Mouse (Mus musculus) hindbrain, embryonic 13.5 days (tissue): ENCODE data around the gene Apoa4. TPM values are rescaled to one million over a fixed set of nuclear protein-coding genes. Genes with fewer than 3 reads are reported as not detected.

Source experiments
- ATAC-seq: fragments of 200-750 bp; cut with Nextera tagmentation; 2 replicates; pipeline ENCODE4 v1.8.0; 2017; ENCODE audit warnings: moderate TSS enrichment; ENCODE audit not compliant: low FRiP score
- H3K27ac ChIP-seq: fragments of 300-500 bp; sonication (generic); 2 replicates; pipeline ENCODE4 v1.5.1; 2015; ENCODE audit warnings: inconsistent platforms, mild to moderate bottlenecking, moderate library complexity
- H3K27me3 ChIP-seq: fragments of 300-500 bp; sonication (generic); 2 replicates; pipeline ENCODE4 v1.6.1; 2015; ENCODE audit warnings: mild to moderate bottlenecking, inconsistent platforms
- H3K36me3 ChIP-seq: fragments of 300-500 bp; sonication (generic); 2 replicates; pipeline ENCODE4 v1.6.1; 2015; ENCODE audit warnings: mild to moderate bottlenecking, inconsistent platforms
- H3K4me1 ChIP-seq: fragments of 300-500 bp; sonication (generic); replicated peaks from 2 replicates; pipeline ENCODE4 v1.6.1; 2015; ENCODE audit warnings: inconsistent platforms
- H3K4me2 ChIP-seq: fragments of 300-500 bp; sonication (generic); 2 replicates; pipeline ENCODE4 v1.6.1; 2015; ENCODE audit warnings: inconsistent platforms, mild to moderate bottlenecking, moderate library complexity
- H3K4me3 ChIP-seq: fragments of 300-500 bp; sonication (generic); 2 replicates; pipeline ENCODE4 v1.5.1; 2015; ENCODE audit warnings: mild to moderate bottlenecking, inconsistent platforms
- H3K9ac ChIP-seq: fragments of 300-500 bp; sonication (generic); 2 replicates; pipeline ENCODE4 v1.6.1; 2015; ENCODE audit warnings: mild to moderate bottlenecking, inconsistent platforms
- H3K9me3 ChIP-seq: fragments of 300-500 bp; sonication (generic); 2 replicates; pipeline ENCODE4 v1.6.1; 2016; ENCODE audit warnings: inconsistent platforms
- WGBS: fragments of 180-500 bp; shearing (Covaris S2); methylation state at CpG from one replicate; pipeline ENCODE4 v1.1.7; 2015; 5-methylcytosine and 5-hydroxymethylcytosine counted together
- polyA plus RNA-seq: library from polyadenylated mRNA; unstranded; fragments of >200 nt; fragmentation: Nextera tagmentation; extraction: Ambion mirVana; gene quantifications from 2 replicates; pipeline ENCODE4 v1.2.1, GENCODE M21; 2015

Gene Apoa4
- polyA plus RNA-seq, 1 experiment from 2014 or later = not detected

- peak; percentile 96 for ATAC-seq
- peak overlapping the region; percentile 61 for H3K4me2 ChIP-seq
- 0 out of 2 replicates have a peak, but pooled peaks cover 8% of the 10 kb centered on the region for H3K27me3 ChIP-seq
- H3K4me1 ChIP-seq = peaks cover 10% of the 10 kb centered on the region; the same call in 1 of the 2 replicates
- H3K9me3 ChIP-seq = no peaks in the 10 kb centered on the region
- peak overlapping the region; percentile 69 for H3K27ac ChIP-seq
- peak overlapping the region; percentile 73 for H3K9ac ChIP-seq
- 16% methylated on average over 37 of the region's 37 CpGs for WGBS
- peak overlapping the region; percentile 40 for H3K4me3 ChIP-seq
- H3K36me3 ChIP-seq = no peaks in the 10 kb centered on the region
These were observed 10.7 kb upstream of the Apoa4 start for GRCm38 (mm10) chr9:46229573-46230449.

- peak; percentile 56 for ATAC-seq
These were observed 10.0 kb upstream of the Apoa4 start for GRCm38 (mm10) chr9:46230450-46230975.

GRCm38 (mm10) chr9:46235196-46235595 is 5.3 kb upstream of the Apoa4 start:
- no peak for ATAC-seq
- no peak overlapping the region for H3K27ac ChIP-seq

More at GRCm38 (mm10) chr9:46230450-46230975, 10.0 kb upstream of the Apoa4 start:
- H3K9me3 ChIP-seq = no peaks in the 10 kb centered on the region
- H3K4me1 ChIP-seq = peaks cover 10% of the 10 kb centered on the region; the same call in 1 of the 2 replicates
- H3K27me3 ChIP-seq = 0 out of 2 replicates have a peak, but pooled peaks cover 8% of the 10 kb centered on the region
- H3K27ac ChIP-seq = peak overlapping the region; percentile 69
- WGBS = 19% methylated on average over 13 of the region's 13 CpGs
- H3K36me3 ChIP-seq = no peaks in the 10 kb centered on the region
- peak overlapping the region; percentile 61 for H3K4me2 ChIP-seq
- H3K9ac ChIP-seq = peak overlapping the region; percentile 73
- peak overlapping the region; percentile 40 for H3K4me3 ChIP-seq

GRCm38 (mm10) chr9:46235596-46235648 is 5.1 kb upstream of the Apoa4 start, which contains the start of gene Apoc3:
Apoc3 (minus strand) TSS chr9:46235636.
- Histone ChIP-seq H3K36me3 (no peaks in the 10 kb centered on the region), H3K4me3 (no peak within 1 kb of the TSS), H3K4me2 (no peak within 1 kb of the TSS), H3K27me3 (0 out of 2 replicates have a peak, but pooled peaks cover 8% of the 10 kb centered on the region), H3K9me3 (no peaks in the 10 kb centered on the region), H3K27ac (no peak within 1 kb of the TSS), H3K4me1 (peaks cover 5% of the 10 kb centered on the region; the same call in 1 of the 2 replicates), H3K9ac (no peak within 1 kb of the TSS)
- no peak for ATAC-seq

More at GRCm38 (mm10) chr9:46235196-46235595, 5.3 kb upstream of the Apoa4 start:
- peaks cover 7% of the 10 kb centered on the region; the same call in 1 of the 2 replicates for H3K4me1 ChIP-seq
- WGBS = 87% methylated on average over 6 of the region's 6 CpGs
- no peak overlapping the region for H3K9ac ChIP-seq
- 0 out of 2 replicates have a peak, but pooled peaks cover 8% of the 10 kb centered on the region for H3K27me3 ChIP-seq
- no peak overlapping the region for H3K4me2 ChIP-seq
- H3K9me3 ChIP-seq = no peaks in the 10 kb centered on the region
- H3K36me3 ChIP-seq = no peaks in the 10 kb centered on the region
- H3K4me3 ChIP-seq = no peak overlapping the region

- Histone ChIP-seq H3K36me3 (no peaks in the 10 kb centered on the region), H3K27ac (no peak overlapping the region), H3K4me2 (no peak overlapping the region), H3K4me1 (peaks cover 3% of the 10 kb centered on the region; the same call in 1 of the 2 replicates), H3K4me3 (no peak overlapping the region), H3K9me3 (no peaks in the 10 kb centered on the region), H3K27me3 (0 out of 2 replicates have a peak, but pooled peaks cover 8% of the 10 kb centered on the region), H3K9ac (no peak overlapping the region)
- 70% methylated on average over 4 of the region's 4 CpGs for WGBS
- no peak for ATAC-seq
These were observed 4.8 kb upstream of the Apoa4 start for GRCm38 (mm10) chr9:46235649-46236048.

GRCm38 (mm10) chr9:46238850-46239249 is 1.6 kb upstream of the Apoa4 start:
- Histone ChIP-seq H3K27me3 (0 out of 2 replicates have a peak, but pooled peaks cover 8% of the 10 kb centered on the region), H3K36me3 (no peaks in the 10 kb centered on the region), H3K9me3 (no peaks in the 10 kb centered on the region), H3K9ac (no peak overlapping the region), H3K4me1 (0 out of 2 replicates have a peak, but pooled peaks cover 6% of the 10 kb centered on the region), H3K4me3 (no peak overlapping the region), H3K4me2 (no peak overlapping the region), H3K27ac (no peak overlapping the region)
- no peak for ATAC-seq
- 95% methylated on average over 7 of the region's 7 CpGs for WGBS

GRCm38 (mm10) chr9:46241818-46242217 is 1.3 kb downstream of the Apoa4 start:
- 85% methylated on average over 2 of the region's 2 CpGs for WGBS

GRCm38 (mm10) chr9:46243122-46243521 is 2.6 kb downstream of the Apoa4 start:
- H3K4me3 ChIP-seq = no peak overlapping the region
- no peak for ATAC-seq
- H3K4me2 ChIP-seq = no peak overlapping the region
- 0 out of 2 replicates have a peak, but pooled peaks cover 8% of the 10 kb centered on the region for H3K27me3 ChIP-seq
- H3K9me3 ChIP-seq = no peaks in the 10 kb centered on the region
- no peak overlapping the region for H3K27ac ChIP-seq
- WGBS = 64% methylated on average over 4 of the region's 4 CpGs
- H3K9ac ChIP-seq = no peak overlapping the region
- H3K4me1 ChIP-seq = 0 out of 2 replicates have a peak, but pooled peaks cover 6% of the 10 kb centered on the region
- H3K36me3 ChIP-seq = no peaks in the 10 kb centered on the region

More at GRCm38 (mm10) chr9:46241818-46242217, 1.3 kb downstream of the Apoa4 start:
- H3K27me3 ChIP-seq = 0 out of 2 replicates have a peak, but pooled peaks cover 8% of the 10 kb centered on the region
- H3K27ac ChIP-seq = no peak overlapping the region
- H3K9me3 ChIP-seq = no peaks in the 10 kb centered on the region
- no peak overlapping the region for H3K4me3 ChIP-seq
- H3K4me1 ChIP-seq = 0 out of 2 replicates have a peak, but pooled peaks cover 6% of the 10 kb centered on the region
- H3K4me2 ChIP-seq = no peak overlapping the region
- no peaks in the 10 kb centered on the region for H3K36me3 ChIP-seq
- ATAC-seq = no peak
- H3K9ac ChIP-seq = no peak overlapping the region

GRCm38 (mm10) chr9:46243584-46243983 is 3.1 kb downstream of the Apoa4 start:
- ATAC-seq = no peak
- 0 out of 2 replicates have a peak, but pooled peaks cover 6% of the 10 kb centered on the region for H3K4me1 ChIP-seq
- no peak overlapping the region for H3K9ac ChIP-seq
- H3K4me2 ChIP-seq = no peak overlapping the region
- no peak overlapping the region for H3K27ac ChIP-seq
- H3K9me3 ChIP-seq = no peaks in the 10 kb centered on the region
- H3K4me3 ChIP-seq = no peak overlapping the region
- no peaks in the 10 kb centered on the region for H3K36me3 ChIP-seq
- 65% methylated on average over 8 of the region's 8 CpGs for WGBS
- H3K27me3 ChIP-seq = 0 out of 2 replicates have a peak, but pooled peaks cover 8% of the 10 kb centered on the region

GRCm38 (mm10) chr9:46246752-46247324 is 6.3 kb downstream of the Apoa4 start:
- no peaks in the 10 kb centered on the region for H3K9me3 ChIP-seq
- no peak overlapping the region for H3K4me3 ChIP-seq
- H3K27ac ChIP-seq = no peak overlapping the region
- WGBS = 22% methylated on average over 11 of the region's 11 CpGs
- H3K9ac ChIP-seq = no peak overlapping the region
- 0 out of 2 replicates have a peak, but pooled peaks cover 6% of the 10 kb centered on the region for H3K4me1 ChIP-seq
- H3K4me2 ChIP-seq = no peak overlapping the region
- 0 out of 2 replicates have a peak, but pooled peaks cover 8% of the 10 kb centered on the region for H3K27me3 ChIP-seq
- H3K36me3 ChIP-seq = no peaks in the 10 kb centered on the region
- no peak for ATAC-seq

- WGBS = 93% methylated on average over 7 of the region's 7 CpGs
- H3K27me3 ChIP-seq = 0 out of 2 replicates have a peak, but pooled peaks cover 2% of the 10 kb centered on the region
- ATAC-seq = no peak
- no peak overlapping the region for H3K9ac ChIP-seq
- no peak overlapping the region for H3K4me3 ChIP-seq
- no peak overlapping the region for H3K4me2 ChIP-seq
- H3K36me3 ChIP-seq = no peaks in the 10 kb centered on the region
- no peaks in the 10 kb centered on the region for H3K9me3 ChIP-seq
- no peak overlapping the region for H3K27ac ChIP-seq
- no peaks in the 10 kb centered on the region; the same call in 1 of the 2 replicates for H3K4me1 ChIP-seq
These were observed 15.7 kb downstream of the Apoa4 start for GRCm38 (mm10) chr9:46256177-46256576.
